Mouse (Mus musculus): Measurements from ENCODE around the gene Lama1. TPM values are rescaled to one million over a fixed set of nuclear protein-coding genes. Genes with fewer than 3 reads are reported as not detected.

Gene Lama1
- polyA plus RNA-seq (2015; fragmentation: Nextera tagmentation; extraction: Ambion mirVana) = 0.82 and 3.9 TPM in 2 replicates

GRCm38 (mm10) chr17:67696694-67697386 is at the start of gene Lama1:
TSS of gene Lama1 (plus strand) at chr17:67697259.

Other genes with a start within 250 kb of the Lama1 start
- 0.29 and 0.54 TPM in 2 replicates for gene Lrrc30, start 64.5 kb upstream of the Lama1 start, polyA plus RNA-seq (2015; fragmentation: Nextera tagmentation; extraction: Ambion mirVana)

Measured in adrenal gland, postnatal 0 days (tissue).